Mouse (Mus musculus) E14TG2a.4 (cell line): ENCODE measurements around the gene Tiam2.

Experiments
- CTCF ChIP-seq: conservative IDR thresholded peaks from 2 replicates; pipeline ENCODE4 v1.5.1; 2014; ENCODE audit warnings: low read length
- NANOG ChIP-seq: IDR thresholded peaks from 2 replicates; pipeline ENCODE4 v1.6.1; 2014; ENCODE audit warnings: borderline replicate concordance, low read length, mixed read lengths

DNA sequence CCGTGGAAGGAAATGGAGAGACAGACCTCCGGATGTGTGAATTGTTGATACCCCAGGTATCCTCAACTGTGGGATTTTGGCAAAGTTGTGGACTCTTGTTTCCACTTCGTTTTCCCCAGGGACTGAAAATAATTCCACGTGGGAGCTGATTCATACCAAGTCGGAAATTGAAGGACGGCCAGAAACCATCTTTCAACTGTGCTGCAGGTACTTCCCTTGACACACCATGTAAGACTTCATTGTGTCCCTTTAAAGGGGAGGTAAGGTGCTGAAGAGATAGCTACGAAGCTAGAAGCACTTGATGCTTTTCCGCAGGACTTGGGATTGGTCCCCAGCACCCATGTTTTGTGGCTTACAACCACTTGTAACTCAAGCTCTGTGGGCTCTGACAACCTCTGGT lies 189.5 kb downstream of the Tiam2 start:
- TF ChIP-seq CTCF, result no peak
- TF ChIP-seq NANOG, result no peak
